Mouse (Mus musculus): ENCODE measurements around the gene Lamtor1. TPM values are rescaled to one million over a fixed set of nuclear protein-coding genes. Genes with fewer than 3 reads are reported as not detected.

The Lamtor1 gene
- polyA plus RNA-seq (2011; ENCODE audit: insufficient read depth, insufficient read length, low replicate concordance, missing spikeins): 53.6 and 78.1 TPM in 2 replicates

- peaks cover 4% of the 10 kb centered on the region; the same call in 1 of the 2 replicates for H3K4me1 ChIP-seq (ENCODE audit: control insufficient read depth, insufficient read depth, low read length)
- peak within 1 kb of the TSS; percentile 99 for H3K27ac ChIP-seq (ENCODE audit: control insufficient read depth, insufficient read depth, low read depth, low read length, poor library complexity)
- peak within 1 kb of the TSS; percentile 82 for H3K4me3 ChIP-seq (replicated peaks; ENCODE audit: control insufficient read depth, low read depth, low read length)
- peak; percentile 64; the same call in 1 of the 2 replicates for TF ChIP-seq POLR2A (IDR thresholded peaks at IDR 0.05; ENCODE audit: borderline replicate concordance, control insufficient read depth, low read depth, low read length)
- no peak for TF ChIP-seq CTCF (IDR thresholded peaks at IDR 0.05; ENCODE audit: control insufficient read depth, insufficient read depth, low read length)
- under 1% methylated on average over 61 of the region's 61 CpGs for WGBS
Observed at GRCm38 (mm10) chr7:101905561-101906286, at the start of gene Lamtor1. Lamtor1 (plus strand) TSS chr7:101905904.

DNA sequence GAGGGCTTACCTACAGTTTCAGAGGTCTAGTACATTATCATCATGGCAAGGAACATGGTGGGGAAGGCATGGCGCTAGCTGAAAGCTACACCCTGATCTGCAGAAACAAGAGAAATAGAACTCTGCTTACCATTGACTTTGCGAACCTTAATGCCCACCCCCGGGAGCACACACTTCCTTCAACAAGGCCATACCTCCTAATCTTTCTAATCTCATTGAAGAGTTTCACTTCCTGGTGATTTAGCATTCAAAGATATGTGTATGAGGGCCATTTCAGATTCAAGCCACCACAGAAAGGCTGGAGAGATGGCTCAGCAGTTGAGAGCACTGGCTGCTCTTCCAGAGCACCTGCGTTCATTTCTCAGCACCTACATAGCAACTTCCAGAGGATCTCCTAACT is 48.6 kb upstream of the Lamtor1 start, which contains the start of gene Folr2:
Folr2 (minus strand) TSS at position 101 of the 400 bp plus-strand sequence.
- Histone ChIP-seq H3K4me1 (ENCODE audit: control insufficient read depth, insufficient read depth, low read length) (no peaks in the 10 kb centered on the region), H3K27ac (ENCODE audit: control insufficient read depth, insufficient read depth, low read depth, low read length, poor library complexity) (no peak within 1 kb of the TSS), H3K4me3 (replicated peaks; ENCODE audit: control insufficient read depth, low read depth, low read length) (no peak within 1 kb of the TSS)
- 69% methylated on average over 4 of the region's 4 CpGs for WGBS
- no peak for TF ChIP-seq POLR2A (IDR thresholded peaks at IDR 0.05; ENCODE audit: borderline replicate concordance, control insufficient read depth, low read depth, low read length)
- no peak for TF ChIP-seq CTCF (IDR thresholded peaks at IDR 0.05; ENCODE audit: control insufficient read depth, insufficient read depth, low read length)

DNA sequence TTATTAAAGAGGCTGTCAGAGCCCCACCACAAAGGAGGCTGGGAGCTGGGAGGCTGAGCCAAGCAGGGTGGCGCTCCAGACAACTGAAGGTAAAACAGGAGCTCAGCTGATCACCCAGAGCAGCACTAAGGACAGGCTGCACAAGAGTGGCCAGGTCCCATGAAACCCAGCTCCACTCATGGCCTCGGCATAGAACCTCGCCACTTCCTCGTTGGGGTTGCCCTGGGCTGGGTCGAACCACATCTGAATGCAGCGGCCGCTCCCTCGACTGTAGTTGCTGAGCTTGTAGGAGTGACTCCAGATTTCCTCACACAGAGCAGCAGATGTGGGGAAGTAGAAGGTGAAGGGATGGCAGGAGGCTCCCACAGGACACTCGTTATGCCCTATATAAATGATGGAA is 47.3 kb upstream of the Lamtor1 start:
- Histone ChIP-seq H3K4me1 (ENCODE audit: control insufficient read depth, insufficient read depth, low read length) (no peaks in the 10 kb centered on the region), H3K27ac (ENCODE audit: control insufficient read depth, insufficient read depth, low read depth, low read length, poor library complexity) (no peak overlapping the region), H3K4me3 (replicated peaks; ENCODE audit: control insufficient read depth, low read depth, low read length) (no peak overlapping the region)
- TF ChIP-seq POLR2A (IDR thresholded peaks at IDR 0.05; ENCODE audit: borderline replicate concordance, control insufficient read depth, low read depth, low read length) (no peak), CTCF (IDR thresholded peaks at IDR 0.05; ENCODE audit: control insufficient read depth, insufficient read depth, low read length) (no peak)
- WGBS: 38% methylated on average over 9 of the region's 9 CpGs

DNA sequence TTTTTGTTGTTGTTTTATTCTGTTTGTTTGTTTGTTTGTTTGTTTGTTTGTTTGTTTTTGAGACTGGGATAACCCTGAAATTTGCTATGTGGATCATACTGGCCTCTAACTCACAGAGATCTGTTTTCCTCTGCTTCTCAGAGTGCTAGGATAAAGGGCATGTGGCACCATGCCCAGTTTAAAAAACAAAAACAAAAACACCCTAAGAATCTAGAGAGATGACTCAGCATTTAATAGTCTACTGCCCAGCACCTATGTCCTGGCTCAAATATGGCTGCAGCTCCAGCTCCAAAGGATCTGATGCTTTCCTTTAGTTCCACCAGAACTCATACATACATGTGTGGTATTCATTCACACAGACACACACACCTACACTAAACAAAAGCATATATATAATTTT is 44.7 kb upstream of the Lamtor1 start:
- TF ChIP-seq CTCF (IDR thresholded peaks at IDR 0.05; ENCODE audit: control insufficient read depth, insufficient read depth, low read length) (no peak), POLR2A (IDR thresholded peaks at IDR 0.05; ENCODE audit: borderline replicate concordance, control insufficient read depth, low read depth, low read length) (no peak)

GRCm38 (mm10) chr7:101862291-101862690 is 43.4 kb upstream of the Lamtor1 start:
- TF ChIP-seq CTCF (IDR thresholded peaks at IDR 0.05; ENCODE audit: control insufficient read depth, insufficient read depth, low read length): no peak
- no peak for TF ChIP-seq POLR2A (IDR thresholded peaks at IDR 0.05; ENCODE audit: borderline replicate concordance, control insufficient read depth, low read depth, low read length)
- H3K27ac ChIP-seq (ENCODE audit: control insufficient read depth, insufficient read depth, low read depth, low read length, poor library complexity): no peak overlapping the region
- no peak overlapping the region for H3K4me3 ChIP-seq (replicated peaks; ENCODE audit: control insufficient read depth, low read depth, low read length)
- 73% methylated on average over 3 of the region's 3 CpGs for WGBS
- H3K4me1 ChIP-seq (ENCODE audit: control insufficient read depth, insufficient read depth, low read length): no peaks in the 10 kb centered on the region

More for the DNA sequence above, 44.7 kb upstream of the Lamtor1 start:
- Histone ChIP-seq H3K27ac (ENCODE audit: control insufficient read depth, insufficient read depth, low read depth, low read length, poor library complexity) (no peak overlapping the region), H3K4me1 (ENCODE audit: control insufficient read depth, insufficient read depth, low read length) (no peaks in the 10 kb centered on the region), H3K4me3 (replicated peaks; ENCODE audit: control insufficient read depth, low read depth, low read length) (no peak overlapping the region)

DNA sequence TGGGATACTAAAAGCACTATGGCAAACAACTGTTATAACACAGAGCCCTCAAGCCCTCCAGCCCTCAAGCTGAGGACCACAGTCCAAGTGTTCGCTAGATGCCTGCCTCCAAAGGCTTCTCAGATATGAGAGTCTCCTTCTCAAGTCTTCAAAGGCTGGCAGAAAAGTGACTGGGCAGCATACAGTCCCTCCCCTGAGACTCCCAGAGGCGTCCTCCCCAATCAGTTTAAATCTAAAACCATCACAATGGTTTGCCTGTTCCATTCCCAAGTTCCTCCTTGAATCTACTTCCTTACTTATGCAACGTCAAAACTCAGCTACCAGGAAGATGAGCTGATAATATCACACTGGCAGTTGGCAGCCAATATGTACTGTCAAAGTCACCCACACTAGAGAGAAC is 42.3 kb upstream of the Lamtor1 start, which contains the start of gene Anapc15:
Anapc15 (plus strand) TSS at position 301 of the 400 bp plus-strand sequence.
- 33% methylated on average over 3 of the region's 3 CpGs for WGBS
- Histone ChIP-seq H3K4me1 (ENCODE audit: control insufficient read depth, insufficient read depth, low read length) (no peaks in the 10 kb centered on the region), H3K4me3 (replicated peaks; ENCODE audit: control insufficient read depth, low read depth, low read length) (no peak within 1 kb of the TSS), H3K27ac (ENCODE audit: control insufficient read depth, insufficient read depth, low read depth, low read length, poor library complexity) (no peak within 1 kb of the TSS)
- no peak for TF ChIP-seq POLR2A (IDR thresholded peaks at IDR 0.05; ENCODE audit: borderline replicate concordance, control insufficient read depth, low read depth, low read length)
- TF ChIP-seq CTCF (IDR thresholded peaks at IDR 0.05; ENCODE audit: control insufficient read depth, insufficient read depth, low read length): no peak

DNA sequence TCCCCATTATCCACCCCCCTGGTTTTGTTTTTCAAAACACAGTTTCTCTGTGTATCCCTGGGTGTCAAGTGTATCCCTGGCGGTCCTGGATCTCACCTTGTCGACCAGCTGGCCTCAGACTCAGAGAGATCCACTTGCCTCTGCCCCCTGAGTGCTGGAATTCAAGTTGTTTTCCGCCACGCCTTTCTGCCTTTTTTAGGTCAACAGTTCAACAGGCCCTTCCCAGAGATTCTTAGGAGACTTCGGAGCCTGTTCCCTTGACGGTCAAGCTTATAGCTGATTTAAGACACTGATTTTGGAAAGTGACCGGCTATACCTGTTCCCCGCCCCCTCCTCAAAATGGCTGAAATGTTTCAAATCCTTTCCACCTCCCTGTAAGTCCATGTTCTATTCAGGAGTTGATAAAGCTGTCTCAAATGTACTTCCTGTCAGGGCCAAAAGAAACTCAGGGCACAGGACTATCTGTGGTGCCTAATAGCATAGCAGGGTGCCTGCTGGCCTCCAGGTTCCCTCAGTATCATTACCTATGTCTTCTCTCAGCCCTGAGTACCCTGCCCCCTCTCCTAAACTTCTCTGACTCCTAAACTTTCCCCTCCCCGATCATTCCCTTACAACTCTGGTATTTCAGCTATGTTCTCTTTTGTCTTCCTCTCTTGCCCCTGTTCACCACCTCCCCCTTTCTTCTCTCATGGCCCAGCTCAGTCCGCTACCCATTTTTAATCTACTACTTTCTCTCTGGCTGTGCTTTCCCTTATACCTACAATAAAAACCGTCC is 39.0 kb upstream of the Lamtor1 start:
- Histone ChIP-seq H3K4me1 (ENCODE audit: control insufficient read depth, insufficient read depth, low read length) (no peaks in the 10 kb centered on the region), H3K4me3 (replicated peaks; ENCODE audit: control insufficient read depth, low read depth, low read length) (no peak overlapping the region), H3K27ac (ENCODE audit: control insufficient read depth, insufficient read depth, low read depth, low read length, poor library complexity) (no peak overlapping the region)
- no peak for TF ChIP-seq CTCF (IDR thresholded peaks at IDR 0.05; ENCODE audit: control insufficient read depth, insufficient read depth, low read length)
- no peak for TF ChIP-seq POLR2A (IDR thresholded peaks at IDR 0.05; ENCODE audit: borderline replicate concordance, control insufficient read depth, low read depth, low read length)
- 86% methylated on average over 11 of the region's 11 CpGs for WGBS

GRCm38 (mm10) chr7:101867482-101867881 is 38.2 kb upstream of the Lamtor1 start:
- Histone ChIP-seq H3K4me1 (ENCODE audit: control insufficient read depth, insufficient read depth, low read length) (no peaks in the 10 kb centered on the region), H3K27ac (ENCODE audit: control insufficient read depth, insufficient read depth, low read depth, low read length, poor library complexity) (no peak overlapping the region), H3K4me3 (replicated peaks; ENCODE audit: control insufficient read depth, low read depth, low read length) (no peak overlapping the region)
- TF ChIP-seq CTCF (IDR thresholded peaks at IDR 0.05; ENCODE audit: control insufficient read depth, insufficient read depth, low read length) (no peak), POLR2A (IDR thresholded peaks at IDR 0.05; ENCODE audit: borderline replicate concordance, control insufficient read depth, low read depth, low read length) (no peak)
- 90% methylated on average over 4 of the region's 4 CpGs for WGBS
